Mouse (Mus musculus) adrenal gland, adult (tissue): ENCODE measurements around the gene Col6a3.

Experiments
- DNase-seq, 2 experiments: peaks; one replicate each; pipeline ENCODE4 v3.0.0; 2022 to 2023; ENCODE audit warnings: low spot score in 1 of 2; ENCODE audit not compliant: inconsistent age in 2 of 2

Col6a3 gene

GRCm38 (mm10) chr1:90843836-90844235 is at the start of gene Col6a3:
Gene Col6a3 (minus strand): TSS chr1:90843971.
- peak; percentile 13 to 40 for DNase-seq

- no peak for DNase-seq
These were observed 42.1 kb upstream of the Col6a3 start for GRCm38 (mm10) chr1:90885771-90886460.

- no peak for DNase-seq
These were observed 32.9 kb upstream of the Col6a3 start for GRCm38 (mm10) chr1:90876486-90877270.

DNA sequence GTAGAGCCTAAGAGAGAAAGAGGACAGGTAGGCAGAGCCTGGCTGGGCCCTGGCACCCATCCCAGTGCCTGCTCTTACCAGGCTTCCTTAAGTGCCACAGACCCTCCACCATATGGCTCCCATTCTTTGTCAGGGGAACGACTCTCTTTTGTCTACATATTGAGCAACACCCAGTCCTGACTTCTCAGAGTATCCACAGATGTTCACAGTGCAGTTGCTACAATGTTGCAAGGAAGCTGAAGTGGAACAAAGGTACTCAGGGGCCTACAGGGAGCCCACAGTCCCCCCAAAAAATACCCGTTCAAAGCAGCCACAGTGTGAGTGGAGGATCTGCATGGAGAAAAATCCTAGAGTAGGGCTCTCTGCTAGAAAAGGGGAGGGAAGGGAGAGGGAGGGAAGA is 32.2 kb upstream of the Col6a3 start:
- no peak for DNase-seq

DNA sequence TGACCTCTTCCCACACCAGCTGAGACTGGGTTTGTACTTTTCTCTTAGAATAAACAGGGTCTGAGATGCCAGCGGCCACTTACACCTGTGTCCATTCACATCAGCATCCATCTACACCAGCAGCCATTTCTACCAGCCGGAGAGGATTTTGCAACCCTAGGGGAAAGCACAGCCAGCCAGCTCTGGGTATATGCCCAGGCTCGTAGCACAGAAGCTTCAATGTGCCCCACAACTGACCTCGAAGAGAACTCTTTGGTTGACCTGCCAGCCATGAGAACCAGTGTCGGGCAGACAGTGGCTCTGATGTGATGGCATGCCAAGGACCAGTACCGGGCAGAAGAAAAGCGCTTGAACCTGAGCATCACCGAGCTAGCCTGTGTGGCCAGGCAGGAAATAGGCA is 31.6 kb upstream of the Col6a3 start:
- no peak for DNase-seq

GRCm38 (mm10) chr1:90870581-90870980 is 26.8 kb upstream of the Col6a3 start:
- no peak for DNase-seq

DNA sequence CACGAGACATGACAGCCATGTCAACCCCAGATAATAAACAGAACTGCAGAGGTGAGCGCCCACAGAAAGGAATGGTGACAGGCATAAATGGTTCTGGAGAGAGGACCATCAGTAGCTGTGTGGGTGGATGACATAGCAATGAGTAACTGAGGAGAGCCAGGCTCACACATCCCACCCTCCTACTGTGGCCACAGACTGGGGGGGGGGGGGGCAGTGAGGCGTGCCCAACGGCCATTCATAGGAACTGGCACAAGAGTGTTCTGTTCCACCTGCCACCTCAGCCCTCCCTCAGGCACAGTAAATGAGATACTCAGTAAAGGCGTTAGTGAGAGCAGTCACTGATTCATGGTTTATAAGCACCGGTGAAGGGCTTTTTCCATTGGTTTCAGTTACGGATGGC is 23.0 kb upstream of the Col6a3 start:
- DNase-seq, result no peak

DNA sequence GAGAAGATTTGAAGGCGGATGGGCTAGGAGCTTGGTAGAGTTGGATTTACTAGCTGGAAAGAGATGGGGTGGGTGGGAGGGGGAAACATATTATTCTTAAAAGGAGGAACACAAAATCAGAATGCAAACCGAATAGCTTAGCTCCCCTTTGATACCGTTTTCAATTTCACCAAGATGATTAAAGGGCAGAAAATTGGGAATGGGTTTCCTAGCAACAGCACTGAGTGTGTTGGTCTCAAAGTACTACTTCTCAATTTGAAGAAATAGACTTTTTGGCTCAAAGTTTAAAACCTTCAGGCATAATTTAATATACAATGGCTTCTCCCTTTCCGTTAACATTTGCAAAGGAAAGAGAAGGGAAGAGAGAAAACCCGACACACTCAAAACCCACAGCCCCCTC is 12.1 kb upstream of the Col6a3 start:
- no peak for DNase-seq

DNA sequence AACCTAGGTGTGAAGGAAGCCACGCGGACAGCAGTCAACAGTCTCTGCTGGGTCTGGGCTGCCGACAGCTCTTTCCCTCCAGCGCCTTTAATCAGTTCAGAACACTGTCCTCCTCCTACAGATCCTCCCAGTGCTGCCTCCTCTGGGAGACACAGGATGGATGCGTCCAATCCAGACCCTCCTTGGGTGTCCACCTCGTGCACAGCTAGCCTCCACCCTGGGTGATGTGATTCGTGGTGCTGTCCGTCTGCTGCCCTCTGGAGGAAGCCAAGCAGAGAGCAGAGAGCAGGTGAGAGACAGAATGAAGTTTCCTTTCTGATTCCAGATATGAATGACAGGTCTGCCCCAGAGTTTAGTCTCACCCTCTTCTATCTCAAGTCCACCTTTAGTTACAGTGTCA is 6.1 kb upstream of the Col6a3 start:
- DNase-seq, result peak; percentile 12 to 50

DNA sequence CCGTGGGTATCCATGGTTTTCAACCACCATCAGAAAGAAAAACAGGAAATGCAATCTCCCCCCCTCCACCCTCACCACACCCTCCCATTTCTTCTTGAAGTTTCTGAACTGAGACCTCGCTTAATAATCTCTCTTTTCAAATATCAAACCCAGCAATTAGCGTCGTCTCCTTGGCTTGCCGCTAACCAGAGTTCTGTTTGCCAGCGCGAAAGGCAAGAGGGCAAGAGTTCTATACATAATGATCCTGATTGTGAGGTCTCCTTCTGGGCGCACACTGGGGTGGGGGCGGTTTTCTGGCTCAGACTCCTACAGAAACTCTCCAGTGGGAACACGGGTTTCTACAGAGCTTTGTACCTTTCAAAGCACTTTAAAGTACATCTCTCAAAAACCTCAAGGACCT is 1.4 kb upstream of the Col6a3 start:
- no peak for DNase-seq

DNA sequence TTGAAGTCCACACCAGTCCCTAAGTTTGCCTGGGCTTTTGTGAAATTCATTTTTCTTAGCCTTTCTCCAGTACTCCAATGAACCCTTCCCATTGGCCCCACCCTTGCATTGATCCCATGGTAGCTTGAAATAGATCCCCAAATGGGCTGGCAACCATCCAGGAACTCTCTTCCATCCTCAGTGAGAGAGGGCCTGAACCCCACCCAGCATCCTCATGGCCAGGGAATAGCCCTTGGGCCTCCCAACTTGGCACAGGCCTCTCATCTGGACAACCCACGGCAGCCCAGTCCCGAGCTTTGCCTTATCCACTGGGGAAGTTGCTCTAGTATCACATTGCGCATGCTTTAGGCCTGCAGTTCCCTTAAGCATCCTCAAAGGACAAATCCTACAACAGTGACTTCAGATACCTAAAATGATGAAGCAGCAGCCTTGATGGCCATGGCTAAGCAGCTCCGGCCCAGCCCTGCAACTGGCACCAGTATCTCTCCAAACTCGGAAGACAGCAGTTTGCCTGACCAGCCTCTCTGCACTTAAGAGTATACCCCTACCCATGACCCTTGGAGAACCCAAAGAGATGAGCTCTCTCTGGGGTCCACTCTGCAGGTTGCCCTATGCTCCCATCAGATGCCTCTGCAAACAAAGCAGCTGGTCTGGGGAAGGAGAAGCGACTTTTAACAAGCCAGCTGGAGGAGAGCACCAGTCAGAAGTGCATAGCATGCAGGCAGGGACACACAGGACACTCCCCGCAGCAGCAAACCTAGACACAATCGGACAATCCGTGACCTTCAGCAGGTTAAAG is 783 bp downstream of the Col6a3 start:
- no peak for DNase-seq

- peak; percentile 14 to 78 for DNase-seq
These were observed 3.5 kb downstream of the Col6a3 start for GRCm38 (mm10) chr1:90840250-90840649.

GRCm38 (mm10) chr1:90838657-90839056 is 5.1 kb downstream of the Col6a3 start:
- peak in 1 of 2 experiments; percentile 37 for DNase-seq

DNA sequence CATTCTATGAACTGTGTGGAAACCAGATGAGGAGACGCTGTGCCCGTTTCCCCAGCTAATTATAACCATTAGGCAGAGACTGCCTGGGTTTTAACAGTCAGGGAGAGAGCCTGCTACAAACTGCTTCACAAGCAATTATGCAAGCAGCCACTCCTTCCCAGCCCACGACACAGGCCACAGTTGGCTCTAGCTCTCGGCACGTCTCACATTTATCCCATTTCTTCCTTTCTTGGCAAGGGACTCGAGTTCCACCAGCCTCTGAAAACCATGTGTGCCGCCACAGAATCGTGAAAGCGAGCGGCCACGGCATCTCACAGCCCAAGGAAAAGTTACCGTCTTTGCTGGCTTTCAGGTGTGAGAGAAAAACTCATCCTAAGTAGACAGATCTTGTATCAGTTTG is 5.5 kb downstream of the Col6a3 start:
- peak in 1 of 2 experiments; percentile 60 for DNase-seq

DNA sequence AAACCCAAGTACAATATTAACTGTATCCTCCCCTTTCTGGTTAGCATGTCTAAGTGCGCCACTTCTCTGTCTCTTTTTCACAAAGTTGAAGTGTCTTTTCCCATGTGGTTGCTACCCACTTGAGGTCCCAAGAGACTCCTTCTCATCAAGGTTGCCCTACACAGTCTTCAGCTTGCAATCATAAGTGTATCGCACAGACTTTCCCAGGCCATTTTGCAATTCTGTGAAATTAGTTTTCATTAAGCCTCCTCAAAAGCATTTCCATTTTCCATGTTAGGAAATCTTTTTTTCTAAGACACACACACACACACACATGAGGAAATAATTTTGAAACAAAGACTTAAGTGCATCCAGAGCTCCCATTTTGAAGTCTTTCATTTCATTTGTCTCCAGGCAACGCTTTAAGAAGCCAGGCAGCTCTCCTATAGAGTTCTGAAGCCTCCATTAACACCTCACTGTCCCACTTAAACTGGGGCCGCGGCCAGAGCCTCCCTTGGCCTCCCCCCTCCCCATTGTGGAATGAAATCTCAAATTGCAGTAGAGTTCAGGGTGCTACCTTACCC is 7.5 kb downstream of the Col6a3 start:
- DNase-seq, result no peak

GRCm38 (mm10) chr1:90834701-90835100 is 9.1 kb downstream of the Col6a3 start:
- DNase-seq, result no peak

DNA sequence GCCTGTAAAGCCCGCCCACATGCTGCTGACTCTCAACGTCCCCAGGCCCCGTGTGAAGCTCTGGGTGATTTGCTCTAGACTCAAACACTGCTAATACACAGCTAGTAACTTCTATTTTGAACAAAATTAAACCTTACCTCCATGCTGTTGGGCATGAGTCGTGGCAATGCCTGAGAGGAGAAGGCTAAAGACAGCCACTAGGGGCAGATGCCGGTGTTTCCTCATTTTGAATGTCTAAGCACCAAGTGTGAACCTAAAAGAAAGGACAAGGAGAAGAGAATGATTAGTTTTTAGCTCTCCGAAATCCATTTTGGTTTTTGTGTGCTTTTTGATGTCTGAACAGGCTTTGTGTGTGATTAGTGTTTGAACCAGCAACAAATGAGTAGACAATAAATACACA is 13.8 kb downstream of the Col6a3 start:
- DNase-seq, result no peak

GRCm38 (mm10) chr1:90813226-90813625 is 30.5 kb downstream of the Col6a3 start:
- DNase-seq, result no peak

DNA sequence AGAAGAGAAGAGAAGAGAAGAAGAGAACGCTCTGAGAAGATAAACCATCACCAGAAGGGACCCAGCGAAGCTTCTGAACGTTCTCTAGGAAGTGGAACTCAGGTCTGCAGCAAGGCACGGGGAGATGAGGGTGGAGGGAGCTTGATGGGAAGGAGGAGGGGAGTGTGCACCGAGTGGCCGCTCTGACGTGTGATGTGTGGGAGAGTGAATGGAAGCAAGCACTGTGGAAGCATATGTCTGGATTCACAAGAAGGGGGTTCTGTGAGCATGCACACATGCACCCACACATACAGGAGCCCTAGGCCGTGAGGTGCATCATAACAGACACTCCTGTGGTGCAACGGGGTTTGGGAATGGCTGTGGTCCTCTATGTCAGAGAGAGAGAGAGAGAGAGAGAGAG is 34.8 kb downstream of the Col6a3 start:
- DNase-seq, result no peak

DNA sequence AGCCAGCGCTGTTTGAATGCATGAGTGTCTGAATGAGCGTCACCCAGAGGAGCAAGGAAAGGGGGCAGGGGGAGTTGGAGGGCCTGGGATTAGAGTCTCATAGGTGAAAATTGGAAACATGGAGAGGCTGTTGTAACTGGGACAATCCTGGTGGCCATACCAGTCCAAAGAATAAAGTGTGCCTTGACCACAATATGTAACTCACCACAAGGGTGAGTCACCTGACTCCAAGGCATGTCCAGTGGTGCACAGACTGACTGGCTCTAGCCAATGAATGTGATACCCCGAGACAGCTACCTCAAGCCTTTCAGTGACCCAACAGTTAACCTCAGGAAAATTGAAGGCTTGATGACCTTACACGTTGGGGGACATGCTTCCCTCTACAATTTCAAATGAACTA is 40.7 kb downstream of the Col6a3 start:
- DNase-seq, result no peak

DNA sequence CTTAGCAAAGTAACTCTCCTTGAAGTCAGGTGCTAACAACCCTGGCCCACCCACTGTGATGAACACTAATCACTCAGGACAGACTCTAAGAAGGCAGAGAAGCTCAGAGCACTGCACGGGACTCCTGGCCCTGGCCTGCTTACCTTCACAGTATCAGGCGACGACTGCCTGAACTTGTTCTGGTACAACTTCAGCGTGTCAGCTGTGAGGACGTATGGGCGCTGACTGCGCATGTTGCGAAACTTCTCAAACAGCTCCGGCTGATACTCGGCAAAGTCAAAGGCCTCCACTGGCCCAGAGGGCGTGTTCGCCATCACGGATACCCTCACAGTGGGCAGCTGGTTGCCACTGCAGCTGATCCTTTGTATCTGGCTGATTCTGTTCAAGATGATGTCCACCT is 42.7 kb downstream of the Col6a3 start:
- no peak for DNase-seq
